Comparison of ENCODE assay signal across 8 mouse cellular contexts in genomic region chr7:144294239-144295200, GRCm38 (mm10).
DNase-seq lines count a peak whose midpoint lies in the region; ATAC-seq lines count a peak whose summit lies in the region.

No protein-coding gene starts in this region.

- no peak for ATAC-seq in heart, embryonic 12.5 days (ENCODE audit: insufficient number of reproducible peaks, low FRiP score)
- peak; percentile 43 for ATAC-seq in hindbrain, embryonic 16.5 days
- ATAC-seq in inflammation-experienced regulatory T-cells, adult 6 months: no peak

- H3K4me2 ChIP-seq in heart, embryonic 12.5 days: no peak overlapping the region
- no peak overlapping the region for H3K4me2 ChIP-seq in hindbrain, embryonic 16.5 days (ENCODE audit: low read length)

- H3K9me3 ChIP-seq in heart, embryonic 12.5 days (replicated peaks): no peaks in the 10 kb centered on the region
- H3K9me3 ChIP-seq in hindbrain, embryonic 16.5 days (ENCODE audit: control insufficient read depth, low read length): no peaks in the 10 kb centered on the region

- intact Hi-C loops in heart, postnatal 36 days (cut with DNase I): no loop called here

- no peaks in the 10 kb centered on the region for H3K36me3 ChIP-seq in heart, embryonic 12.5 days
- no peaks in the 10 kb centered on the region for H3K36me3 ChIP-seq in hindbrain, embryonic 16.5 days (ENCODE audit: control insufficient read depth, insufficient read depth, low read length)

- 41% methylated on average over 13 of the region's 13 CpGs for WGBS in heart, embryonic 12.5 days
- WGBS in hindbrain, embryonic 16.5 days: 37% methylated on average over 13 of the region's 13 CpGs

- 0 out of 2 replicates have a peak, but pooled peaks cover 3% of the 10 kb centered on the region for H3K4me1 ChIP-seq in heart, embryonic 12.5 days (replicated peaks)
- peaks cover 29% of the 10 kb centered on the region for H3K4me1 ChIP-seq in hindbrain, embryonic 16.5 days (ENCODE audit: control insufficient read depth, insufficient read depth, low read depth, low read length)

- H3K9ac ChIP-seq in heart, embryonic 12.5 days: no peak overlapping the region
- no peak overlapping the region for H3K9ac ChIP-seq in hindbrain, embryonic 16.5 days (ENCODE audit: low read depth, low read length)

- H3K27ac ChIP-seq in heart, embryonic 12.5 days (ENCODE audit: poor library complexity, severe bottlenecking): no peak overlapping the region
- peak overlapping the region; percentile 29; the same call in 1 of the 2 replicates for H3K27ac ChIP-seq in hindbrain, embryonic 16.5 days (ENCODE audit: low read depth, low read length)

- DNase-seq in heart, postnatal 36 days: peak; percentile 9 to 17
- peak; percentile 42 for DNase-seq in urinary bladder, postnatal 25 days (ENCODE audit: low spot score)
- no peak for DNase-seq in urinary bladder, postnatal 10 days (ENCODE audit: low spot score)
- DNase-seq in retina, postnatal 1 day: peak; percentile 75
- no peak for DNase-seq in right cerebral cortex, postnatal 4 days

- no peak overlapping the region for H3K4me3 ChIP-seq in heart, embryonic 12.5 days
- H3K4me3 ChIP-seq in hindbrain, embryonic 16.5 days (ENCODE audit: low read length): no peak overlapping the region

- peaks cover 14% of the 10 kb centered on the region; the same call in 1 of the 2 replicates for H3K27me3 ChIP-seq in heart, embryonic 12.5 days (replicated peaks)
- H3K27me3 ChIP-seq in hindbrain, embryonic 16.5 days (replicated peaks; ENCODE audit: control insufficient read depth, insufficient read depth, low read length): no peaks in the 10 kb centered on the region

Comparison
In these comparisons a context has a peak if more than half of its experiments do, and no peak if none do; other contexts are left out.
1. DNase-seq: peak in heart, postnatal 36 days (2 of 2), urinary bladder, postnatal 25 days (single experiment) and retina, postnatal 1 day (single experiment); none in urinary bladder, postnatal 10 days (single experiment) and right cerebral cortex, postnatal 4 days (single experiment).